Mouse (Mus musculus) hindbrain, embryonic 11.5 days (tissue): ENCODE measurements around the gene Lepr. TPM values are rescaled to one million over a fixed set of nuclear protein-coding genes. Genes with fewer than 3 reads are reported as not detected.

Experiments
- ATAC-seq: fragments of 200-750 bp; cut with Nextera tagmentation; 2 replicates; pipeline ENCODE4 v1.8.0; 2017; ENCODE audit warnings: mild to moderate bottlenecking, moderate TSS enrichment, moderate library complexity; ENCODE audit not compliant: low FRiP score
- DNase-seq: peaks from one replicate; pipeline ENCODE4 v3.0.0-alpha.2; 2015; ENCODE audit warnings: low spot score
- H3K27ac ChIP-seq: fragments of 300-500 bp; sonication (generic); 2 replicates; pipeline ENCODE4 v1.5.1; 2014; ENCODE audit warnings: mild to moderate bottlenecking, low read depth, low read length
- H3K27me3 ChIP-seq: fragments of 300-500 bp; sonication (generic); 2 replicates; pipeline ENCODE4 v1.6.1; 2014; ENCODE audit warnings: mild to moderate bottlenecking, low read length, moderate library complexity, mixed read lengths; ENCODE audit not compliant: control insufficient read depth, insufficient read depth
- H3K36me3 ChIP-seq: fragments of 300-500 bp; sonication (generic); 2 replicates; pipeline ENCODE4 v1.6.1; 2014; ENCODE audit warnings: mild to moderate bottlenecking, low read length, moderate library complexity, mixed read lengths; ENCODE audit not compliant: control insufficient read depth, insufficient read depth
- H3K4me1 ChIP-seq: fragments of 300-500 bp; sonication (generic); replicated peaks from 2 replicates; pipeline ENCODE4 v1.6.1; 2014; ENCODE audit warnings: low read length, mixed read lengths; ENCODE audit not compliant: control insufficient read depth, insufficient read depth
- H3K4me2 ChIP-seq: fragments of 300-500 bp; sonication (generic); replicated peaks from 2 replicates; pipeline ENCODE4 v1.6.1; 2014; ENCODE audit warnings: mild to moderate bottlenecking, low read depth, low read length
- H3K4me3 ChIP-seq: fragments of 300-500 bp; sonication (generic); 2 replicates; pipeline ENCODE4 v1.5.1; 2014; ENCODE audit warnings: low read depth, low read length
- H3K9ac ChIP-seq: fragments of 300-500 bp; sonication (generic); 2 replicates; pipeline ENCODE4 v1.6.1; 2014; ENCODE audit warnings: low read depth, low read length
- H3K9me3 ChIP-seq: fragments of 300-500 bp; sonication (generic); 2 replicates; pipeline ENCODE4 v1.6.1; 2016; ENCODE audit warnings: low read length; ENCODE audit not compliant: control insufficient read depth
- WGBS: fragments of 180-500 bp; shearing (Covaris S2); extraction: QIAGEN DNeasy Blood & Tissue Kit; methylation state at CpG from one replicate; pipeline ENCODE4 v1.1.7; 2014; 5-methylcytosine and 5-hydroxymethylcytosine counted together
- polyA plus RNA-seq: library from polyadenylated mRNA; unstranded; fragments of >200 nt; fragmentation: Nextera tagmentation; extraction: Ambion mirVana; gene quantifications from 2 replicates; pipeline ENCODE4 v1.2.1, GENCODE M21; 2014

Lepr gene
- polyA plus RNA-seq, 1 experiment from 2014 or later = 6.5 TPM

- no peaks in the 10 kb centered on the region for H3K4me1 ChIP-seq
- H3K4me2 ChIP-seq = no peak overlapping the region
- ATAC-seq = no peak
- no peak overlapping the region for H3K27ac ChIP-seq
- no peaks in the 10 kb centered on the region for H3K27me3 ChIP-seq
- no peaks in the 10 kb centered on the region for H3K9me3 ChIP-seq
- no peak for DNase-seq
- no peaks in the 10 kb centered on the region for H3K36me3 ChIP-seq
- H3K9ac ChIP-seq = no peak overlapping the region
- no peak overlapping the region for H3K4me3 ChIP-seq
- 86% methylated on average over 4 of the region's 4 CpGs for WGBS
These were observed 28.0 kb upstream of the Lepr start for GRCm38 (mm10) chr4:101689241-101689640.

GRCm38 (mm10) chr4:101689645-101690044 lies 27.6 kb upstream of the Lepr start:
- Histone ChIP-seq H3K36me3 (no peaks in the 10 kb centered on the region), H3K9me3 (no peaks in the 10 kb centered on the region), H3K27me3 (no peaks in the 10 kb centered on the region), H3K4me1 (no peaks in the 10 kb centered on the region), H3K4me2 (no peak overlapping the region), H3K9ac (no peak overlapping the region), H3K27ac (no peak overlapping the region), H3K4me3 (no peak overlapping the region)
- WGBS = 78% methylated on average over 5 of the region's 5 CpGs
- ATAC-seq (no peak), DNase-seq (no peak)

- H3K36me3 ChIP-seq = no peaks in the 10 kb centered on the region
- no peak overlapping the region for H3K4me2 ChIP-seq
- H3K4me1 ChIP-seq = no peaks in the 10 kb centered on the region
- no peak overlapping the region for H3K4me3 ChIP-seq
- no peak for ATAC-seq
- WGBS = 77% methylated on average over 4 of the region's 4 CpGs
- no peak overlapping the region for H3K27ac ChIP-seq
- no peaks in the 10 kb centered on the region for H3K27me3 ChIP-seq
- H3K9me3 ChIP-seq = no peaks in the 10 kb centered on the region
- DNase-seq = no peak
- H3K9ac ChIP-seq = no peak overlapping the region
These were observed 24.3 kb upstream of the Lepr start for GRCm38 (mm10) chr4:101692892-101693291.

GRCm38 (mm10) chr4:101694529-101694928 lies 22.7 kb upstream of the Lepr start:
- no peaks in the 10 kb centered on the region for H3K36me3 ChIP-seq
- ATAC-seq = no peak

GRCm38 (mm10) chr4:101697236-101697635 lies 20.0 kb upstream of the Lepr start:
- Histone ChIP-seq H3K36me3 (no peaks in the 10 kb centered on the region), H3K27ac (no peak overlapping the region), H3K4me2 (no peak overlapping the region), H3K9me3 (no peaks in the 10 kb centered on the region), H3K9ac (no peak overlapping the region), H3K4me3 (no peak overlapping the region), H3K4me1 (no peaks in the 10 kb centered on the region), H3K27me3 (no peaks in the 10 kb centered on the region)
- DNase-seq = no peak
- 80% methylated on average over 3 of the region's 3 CpGs for WGBS
- ATAC-seq = no peak

More at GRCm38 (mm10) chr4:101694529-101694928, 22.7 kb upstream of the Lepr start:
- no peak for DNase-seq
- Histone ChIP-seq H3K9ac (no peak overlapping the region), H3K27me3 (no peaks in the 10 kb centered on the region), H3K27ac (no peak overlapping the region), H3K9me3 (no peaks in the 10 kb centered on the region), H3K4me2 (no peak overlapping the region), H3K4me3 (no peak overlapping the region), H3K4me1 (no peaks in the 10 kb centered on the region)
- WGBS = 84% methylated on average over 6 of the region's 6 CpGs

GRCm38 (mm10) chr4:101699423-101699822 lies 17.8 kb upstream of the Lepr start:
- ATAC-seq (no peak), DNase-seq (no peak)
- no peaks in the 10 kb centered on the region for H3K27me3 ChIP-seq
- 86% methylated on average over 1 of the region's 1 CpGs for WGBS
- no peaks in the 10 kb centered on the region for H3K9me3 ChIP-seq
- no peaks in the 10 kb centered on the region for H3K4me1 ChIP-seq
- H3K4me3 ChIP-seq = no peak overlapping the region
- H3K9ac ChIP-seq = no peak overlapping the region
- H3K4me2 ChIP-seq = no peak overlapping the region
- H3K36me3 ChIP-seq = no peaks in the 10 kb centered on the region
- no peak overlapping the region for H3K27ac ChIP-seq

GRCm38 (mm10) chr4:101700892-101701640 lies 16.1 kb upstream of the Lepr start:
- no peak overlapping the region for H3K4me2 ChIP-seq
- WGBS = 94% methylated on average over 14 of the region's 14 CpGs
- H3K9me3 ChIP-seq = no peaks in the 10 kb centered on the region
- H3K4me1 ChIP-seq = no peaks in the 10 kb centered on the region
- H3K27me3 ChIP-seq = no peaks in the 10 kb centered on the region
- no peak overlapping the region for H3K9ac ChIP-seq
- no peak overlapping the region for H3K27ac ChIP-seq
- ATAC-seq (no peak), DNase-seq (no peak)
- no peak overlapping the region for H3K4me3 ChIP-seq
- no peaks in the 10 kb centered on the region for H3K36me3 ChIP-seq

GRCm38 (mm10) chr4:101705325-101705724 lies 11.9 kb upstream of the Lepr start:
- Histone ChIP-seq H3K36me3 (no peaks in the 10 kb centered on the region), H3K4me1 (no peaks in the 10 kb centered on the region), H3K27ac (no peak overlapping the region), H3K27me3 (no peaks in the 10 kb centered on the region), H3K4me2 (no peak overlapping the region), H3K9ac (no peak overlapping the region), H3K4me3 (no peak overlapping the region), H3K9me3 (no peaks in the 10 kb centered on the region)
- DNase-seq (no peak), ATAC-seq (no peak)
- 84% methylated on average over 9 of the region's 9 CpGs for WGBS

- WGBS = 58% methylated on average over 2 of the region's 2 CpGs
- Histone ChIP-seq H3K9me3 (no peaks in the 10 kb centered on the region), H3K4me2 (no peak overlapping the region), H3K27ac (no peak overlapping the region), H3K4me3 (no peak overlapping the region), H3K36me3 (no peaks in the 10 kb centered on the region), H3K4me1 (no peaks in the 10 kb centered on the region), H3K27me3 (no peaks in the 10 kb centered on the region), H3K9ac (no peak overlapping the region)
- DNase-seq (peak; percentile 32), ATAC-seq (no peak)
These were observed 10.0 kb upstream of the Lepr start for GRCm38 (mm10) chr4:101707234-101707633.
